Mouse (Mus musculus) adrenal gland, postnatal 25 days (tissue): Measurements from ENCODE around the gene Cage1. TPM values are rescaled to one million over a fixed set of nuclear protein-coding genes. Genes with fewer than 3 reads are reported as not detected.

Source experiments
- DNase-seq: peaks from one replicate; pipeline ENCODE4 v3.0.0; 2021; ENCODE audit warnings: mixed read lengths
- long read RNA-seq: library from polyadenylated mRNA; stranded (forward); transcript quantifications from one replicate; pipeline ENCODE4 v2.0.0, GENCODE M21; 2021
- total RNA-seq: library from RNA; stranded (reverse); gene quantifications from 2 replicates; pipeline ENCODE4 v1.2.3, GENCODE M21; 2021

Cage1 gene
- total RNA-seq: 2.8 and 6.7 TPM in 2 replicates
- long read RNA-seq, partial matches to known transcripts: 0 of 6 reads
- long read RNA-seq, other reads (novel, unspliced or antisense): 4 of 6 reads

DNA sequence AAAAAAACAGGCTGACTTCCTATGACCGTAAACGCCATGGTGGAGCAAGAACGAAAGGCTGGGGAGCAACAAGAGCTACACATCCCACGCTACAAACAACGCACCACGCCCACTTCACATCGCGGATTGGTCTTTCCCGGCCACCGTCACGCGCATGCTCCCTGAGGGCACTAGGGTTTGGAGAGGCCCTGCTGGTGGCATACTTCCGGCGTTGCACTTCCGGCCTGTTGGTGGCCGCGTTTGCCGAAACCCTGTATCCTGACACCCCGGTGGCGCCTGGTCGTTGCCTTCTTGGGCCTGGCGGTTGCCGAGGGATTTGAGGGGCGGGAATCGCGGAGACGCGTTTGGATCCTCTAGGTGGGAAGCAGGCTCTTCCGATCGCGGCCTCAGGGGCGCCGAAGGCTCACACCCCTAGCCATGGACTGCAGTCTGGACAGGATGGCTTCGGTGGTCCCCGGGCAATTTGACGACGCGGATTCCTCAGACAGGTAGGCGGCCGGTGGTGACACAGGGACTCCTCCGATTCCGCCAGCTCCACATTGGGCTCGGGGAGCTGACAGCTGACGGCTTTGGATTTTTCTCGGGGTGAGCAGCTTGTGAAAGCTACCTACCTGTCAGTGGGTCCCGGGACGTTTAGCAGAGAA, at the start of gene Cage1:
Gene Cage1, minus strand, starts transcription at position 26 of the 644 bp plus-strand sequence.
- DNase-seq: peak; percentile 96

- no peak for DNase-seq
Observed at GRCm38 (mm10) chr13:38081161-38081560, 44.3 kb upstream of the Cage1 start.

GRCm38 (mm10) chr13:38080725-38081124, 43.9 kb upstream of the Cage1 start:
- DNase-seq: no peak

- no peak for DNase-seq
Observed at GRCm38 (mm10) chr13:38080014-38080413, 43.1 kb upstream of the Cage1 start.

DNA sequence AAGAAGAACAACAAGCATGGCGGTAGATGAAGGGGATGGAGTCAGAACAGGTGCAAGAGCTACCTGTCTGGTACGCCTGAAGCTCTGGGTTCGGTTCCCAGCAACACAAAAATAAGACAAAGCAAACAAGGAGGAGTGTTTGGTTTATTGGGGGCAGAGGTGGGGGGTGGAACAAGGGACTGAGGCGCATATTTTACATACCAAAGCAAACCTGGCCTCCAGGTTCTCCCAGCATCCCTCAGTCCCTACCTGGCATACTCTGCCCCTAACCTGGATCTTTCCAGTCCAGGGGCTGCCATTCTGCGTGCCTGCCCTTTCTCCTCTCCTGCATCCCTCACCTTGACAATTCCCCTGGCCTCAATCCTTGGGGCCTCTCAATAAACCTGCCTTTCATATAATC, 42.5 kb upstream of the Cage1 start:
- no peak for DNase-seq

- DNase-seq: no peak
Observed at GRCm38 (mm10) chr13:38078836-38079235, 42.0 kb upstream of the Cage1 start.

DNA sequence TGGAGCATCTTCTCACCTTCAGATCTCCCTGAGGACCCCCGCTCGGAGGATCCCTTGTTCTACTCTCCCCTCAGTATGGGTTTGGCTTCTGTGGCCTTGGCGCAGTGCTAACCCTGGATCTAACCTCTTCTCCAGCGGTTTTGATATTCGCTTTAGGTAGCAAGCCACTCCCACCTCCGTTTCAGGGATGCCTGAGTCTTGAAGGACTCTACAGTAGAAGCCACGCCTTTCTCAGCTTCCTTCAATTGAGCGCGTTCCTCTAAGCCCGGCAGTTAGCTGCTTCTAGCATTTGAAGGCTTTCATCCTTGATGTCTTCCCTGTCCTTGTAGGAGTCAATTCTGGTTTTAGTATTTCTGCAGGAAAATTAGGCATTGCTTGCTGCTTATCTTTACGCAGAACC, 40.2 kb upstream of the Cage1 start:
- no peak for DNase-seq

- no peak for DNase-seq
Observed at GRCm38 (mm10) chr13:38074404-38074803, 37.5 kb upstream of the Cage1 start.

GRCm38 (mm10) chr13:38073374-38074307, 36.8 kb upstream of the Cage1 start:
- DNase-seq: no peak

- peak; percentile 61 for DNase-seq
Observed at GRCm38 (mm10) chr13:38070945-38071344, 34.1 kb upstream of the Cage1 start.

DNA sequence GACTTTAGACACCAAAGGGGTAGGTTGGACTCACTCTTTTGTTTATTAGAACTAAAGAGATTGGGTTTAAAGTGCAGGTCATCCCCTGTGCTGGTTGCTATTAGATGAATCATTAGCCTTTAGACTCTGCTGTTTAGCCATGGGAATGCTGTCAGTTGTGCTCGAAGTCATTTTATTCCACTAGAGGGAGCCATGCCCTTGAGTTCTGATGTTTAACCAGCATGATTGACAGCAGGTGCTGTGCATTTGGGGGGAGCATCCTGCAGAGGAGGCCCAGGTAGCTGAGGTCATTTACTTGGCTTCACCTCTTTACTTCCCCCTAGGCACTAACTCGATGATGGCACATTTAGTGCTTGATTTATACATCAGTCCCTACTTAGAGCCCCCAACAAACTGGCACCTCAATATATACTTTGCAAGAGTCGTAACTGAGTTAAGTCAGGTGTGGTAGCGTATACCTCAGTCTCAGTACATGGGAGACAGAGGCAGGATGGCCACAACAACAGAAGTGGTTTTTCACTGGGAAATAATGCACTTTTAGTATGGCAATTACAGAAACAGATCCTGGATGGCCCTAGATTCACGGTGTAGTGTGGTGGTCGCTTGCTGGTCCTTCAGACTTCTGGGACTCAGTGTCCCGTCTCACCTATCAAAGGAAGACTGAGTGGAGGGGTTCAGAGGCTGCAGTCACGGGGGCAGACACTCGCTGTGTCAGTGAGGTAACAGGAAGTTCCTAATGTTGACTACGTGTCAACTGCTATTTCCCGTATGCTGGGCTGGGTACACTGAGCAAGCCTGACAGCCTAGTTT, 28.2 kb upstream of the Cage1 start:
- DNase-seq: no peak

DNA sequence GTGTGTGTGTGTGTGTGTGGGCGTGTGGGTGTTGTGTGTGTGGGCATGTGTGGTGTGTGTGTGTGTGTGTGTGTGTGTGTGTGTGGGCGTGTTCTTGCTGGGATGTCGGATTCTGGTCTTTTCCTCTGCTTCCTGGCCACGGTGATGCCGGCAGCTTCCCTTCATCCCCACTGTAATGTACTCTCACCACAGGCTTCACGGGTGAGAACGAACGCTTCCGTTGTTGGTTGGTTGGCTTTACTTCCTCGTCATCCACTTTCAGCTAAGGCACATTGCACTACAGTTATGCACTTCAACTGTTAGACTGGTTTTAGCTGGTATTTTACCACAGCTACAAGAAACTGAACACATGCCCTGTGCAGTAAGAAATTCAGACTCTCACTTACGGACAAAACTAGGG, 25.8 kb upstream of the Cage1 start:
- no peak for DNase-seq

DNA sequence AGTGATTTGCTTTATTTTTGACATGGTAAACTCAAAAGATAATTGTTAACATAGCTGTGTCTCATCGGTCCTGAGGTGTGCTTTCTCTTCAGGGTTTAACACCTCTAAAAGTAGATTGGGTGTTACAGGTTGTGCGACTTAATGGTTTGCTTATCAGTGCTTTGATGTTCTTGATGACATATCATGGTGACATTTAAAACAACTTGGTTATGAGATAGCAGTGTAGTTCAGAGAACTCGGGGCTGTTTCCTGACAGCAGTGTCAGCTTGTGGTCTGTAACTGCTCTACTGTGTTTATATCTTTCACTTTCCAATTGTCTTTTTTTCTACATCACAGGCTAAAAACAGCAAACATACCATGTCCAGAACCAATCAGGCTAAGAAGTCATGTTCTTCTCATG, 13.0 kb upstream of the Cage1 start:
- no peak for DNase-seq

DNA sequence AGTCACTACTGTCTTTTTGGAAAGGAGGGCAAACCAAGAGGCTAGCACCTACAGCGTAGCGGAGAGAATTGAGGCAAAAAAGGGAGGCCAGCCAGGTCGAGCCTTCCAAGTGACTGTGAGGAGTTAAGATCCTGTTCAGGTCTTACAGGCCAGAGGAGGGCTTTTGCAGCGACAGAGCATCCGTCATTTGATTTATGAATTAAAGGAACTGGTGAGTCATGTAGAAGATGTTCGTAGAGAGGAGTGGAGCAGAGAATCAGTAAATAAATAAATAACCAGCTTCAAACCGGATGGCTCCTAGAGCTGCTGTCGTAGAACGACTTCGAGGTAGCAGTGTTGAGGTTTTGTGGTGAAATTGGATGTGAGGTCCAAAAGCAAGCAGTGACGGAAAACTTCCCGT, 942 bp upstream of the Cage1 start:
- peak; percentile 9 for DNase-seq

- DNase-seq: no peak
Observed at GRCm38 (mm10) chr13:38036343-38037043, 376 bp downstream of the Cage1 start, which contains the start of gene Riok1. Gene Riok1 (plus strand): TSS chr13:38036995.

GRCm38 (mm10) chr13:38028407-38028806, 8.5 kb downstream of the Cage1 start:
- DNase-seq: no peak

DNA sequence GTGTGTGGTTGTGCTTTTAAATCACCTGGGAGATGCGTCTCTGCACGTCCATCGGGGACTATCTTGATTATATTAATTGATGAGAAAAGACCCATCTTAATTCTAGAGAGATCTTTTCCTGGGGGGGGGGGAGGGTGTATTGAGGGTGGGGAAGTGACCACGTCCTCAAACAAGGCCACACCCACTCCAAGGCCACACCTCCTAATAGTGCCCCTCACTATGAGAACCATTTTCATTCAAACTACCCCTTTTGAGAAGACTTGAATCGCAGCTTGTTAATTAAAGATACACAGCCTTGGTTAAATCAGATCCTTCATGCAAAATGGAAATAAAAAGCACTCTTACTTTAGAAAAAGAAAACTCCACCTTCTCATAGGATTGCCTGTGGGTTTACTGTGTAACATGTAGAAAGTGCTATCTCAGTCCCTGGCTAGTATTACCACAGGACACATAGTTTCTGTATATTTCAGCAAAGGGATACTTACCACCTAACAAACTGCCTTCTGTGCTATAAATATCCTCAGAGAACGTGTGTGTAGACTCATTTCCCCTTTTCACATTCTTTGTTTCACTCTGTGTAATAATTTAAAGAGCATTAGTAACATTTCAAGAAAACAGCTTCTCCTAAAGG, 9.1 kb downstream of the Cage1 start:
- no peak for DNase-seq

GRCm38 (mm10) chr13:38025874-38026273, 11.0 kb downstream of the Cage1 start:
- no peak for DNase-seq

DNA sequence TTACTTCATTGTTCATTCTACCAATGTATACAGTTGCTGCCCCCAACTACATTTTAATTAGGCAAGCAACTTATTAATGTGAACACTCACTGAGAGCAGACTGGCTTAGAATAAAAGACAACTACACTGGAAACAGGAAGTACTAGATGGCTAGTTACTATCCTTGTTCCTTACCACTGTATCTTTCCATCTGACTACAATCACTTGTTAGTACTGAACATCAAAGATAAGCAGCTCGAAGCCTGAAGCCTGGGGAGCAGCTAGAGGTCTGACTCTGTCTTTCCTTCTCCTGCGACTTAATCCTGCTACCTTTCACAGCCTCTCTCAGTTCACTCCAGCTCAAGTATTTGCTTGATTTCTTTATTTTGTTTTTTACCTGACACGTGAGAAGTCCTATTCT, 18.1 kb downstream of the Cage1 start:
- DNase-seq: no peak

GRCm38 (mm10) chr13:38015591-38015990, 21.3 kb downstream of the Cage1 start:
- no peak for DNase-seq

DNA sequence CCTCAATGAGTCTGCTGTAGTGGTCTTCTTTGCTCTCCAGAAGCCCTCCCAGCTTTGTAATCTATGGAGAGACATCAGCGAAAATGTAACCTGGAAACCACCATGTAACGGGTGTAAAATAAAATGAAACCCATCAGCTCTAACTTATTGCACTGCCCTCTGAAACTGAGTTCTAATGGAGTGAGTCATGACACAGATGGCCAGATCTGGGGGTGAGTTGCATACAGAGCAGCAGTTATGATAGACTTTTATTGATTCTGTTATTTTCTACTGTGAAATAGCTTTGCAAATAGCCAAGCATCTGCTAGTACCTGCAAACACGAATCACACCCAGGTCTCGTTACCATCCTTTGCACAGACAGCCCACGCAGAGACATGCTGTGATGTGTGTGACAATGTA, 24.4 kb downstream of the Cage1 start:
- no peak for DNase-seq
